Mouse (Mus musculus): ENCODE measurements around the gene Myb. TPM values are rescaled to one million over a fixed set of nuclear protein-coding genes. Genes with fewer than 3 reads are reported as not detected.

Myb gene
- 125 and 133 TPM in 2 replicates for total RNA-seq (2012; rRNA removed)
- 100 to 1,000 TPM; 155 to 245 TPM for polyA plus RNA-seq (2012; ENCODE audit: insufficient read depth in 1 of 2, insufficient read length in 2 of 2, low read depth in 1 of 2, low replicate concordance in 2 of 2, missing spikeins in 1 of 2)

- peaks cover 10 to 27% of the 10 kb centered on the region in 2 experiments for H3K36me3 ChIP-seq (ENCODE audit: control insufficient read depth in 1 of 2, insufficient read depth in 2 of 2, low read length in 2 of 2)
- H3K27ac ChIP-seq (ENCODE audit: control insufficient read depth, low read depth, low read length): peak within 1 kb of the TSS; percentile 98
Observed at GRCm38 (mm10) chr10:21160537-21161358, at the start of gene Myb. Gene Myb, minus strand, starts transcription at chr10:21160984.

DNA sequence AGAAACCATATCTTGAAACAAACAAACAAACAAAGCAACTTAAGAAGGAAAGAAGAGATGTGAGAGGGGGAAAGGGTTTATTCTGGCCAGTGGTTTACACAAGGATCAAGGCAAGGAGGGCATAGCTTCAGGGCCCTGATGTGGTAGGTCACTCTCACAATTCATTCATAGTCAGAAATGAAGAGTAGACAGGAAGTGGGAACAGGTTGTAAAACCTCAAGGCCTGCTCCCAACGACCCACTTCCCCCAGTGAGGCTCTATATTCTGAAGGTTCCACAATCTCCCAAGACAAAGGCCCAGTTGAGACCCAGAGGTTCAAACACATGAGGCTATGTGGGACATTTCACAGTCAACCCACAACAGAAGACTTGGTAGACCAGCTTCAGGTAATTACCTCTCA, 46.6 kb upstream of the Myb start:
- no peak overlapping the region for H3K4me3 ChIP-seq (ENCODE audit: control insufficient read depth in 1 of 2, insufficient read depth in 1 of 2, low read depth in 2 of 2, low read length in 2 of 2)
- H3K79me2 ChIP-seq (ENCODE audit: control insufficient read depth, insufficient read depth, low read length, poor library complexity): no peaks in the 10 kb centered on the region
- H3K27ac ChIP-seq (ENCODE audit: control insufficient read depth, low read depth, low read length): no peak overlapping the region
- peaks cover 0 to 13% of the 10 kb centered on the region in 2 experiments; a peak in 2 of 4 replicates for H3K36me3 ChIP-seq (ENCODE audit: control insufficient read depth in 1 of 2, insufficient read depth in 2 of 2, low read length in 2 of 2)
- peaks cover 13 to 21% of the 10 kb centered on the region in 2 experiments for H3K4me1 ChIP-seq (ENCODE audit: control insufficient read depth in 1 of 2, insufficient read depth in 2 of 2, low read length in 2 of 2)
- no peak overlapping the region for H3K9ac ChIP-seq (ENCODE audit: control insufficient read depth, low read depth, low read length, poor library complexity, severe bottlenecking)
- TF ChIP-seq CTCF (IDR thresholded peaks at IDR 0.05 in 2 of 3, conservative IDR thresholded peaks at IDR 0.05 in 1 of 3; ENCODE audit: control insufficient read depth in 1 of 3, insufficient read depth in 1 of 3, low read depth in 2 of 3, low read length in 3 of 3, poor library complexity in 1 of 3, severe bottlenecking in 1 of 3) (no peak), CHD1 (IDR thresholded peaks at IDR 0.05; ENCODE audit: low read depth, low read length) (no peak), E2F4 (IDR thresholded peaks at IDR 0.05; ENCODE audit: borderline replicate concordance, low read depth, low read length) (no peak), RCOR1 (IDR thresholded peaks at IDR 0.05; ENCODE audit: low read depth, low read length) (no peak), MYC (IDR thresholded peaks at IDR 0.05; ENCODE audit: low read depth, low read length) (no peak), ZMIZ1 (IDR thresholded peaks at IDR 0.05; ENCODE audit: low read depth, low read length) (no peak), NRF1 (IDR thresholded peaks at IDR 0.05; ENCODE audit: insufficient read depth, low read depth, low read length, poor library complexity, severe bottlenecking) (no peak), MAX (IDR thresholded peaks at IDR 0.05; ENCODE audit: low read length) (no peak), POLR2AphosphoS2 (IDR thresholded peaks at IDR 0.05; ENCODE audit: low read length) (no peak), TBP (IDR thresholded peaks at IDR 0.05; ENCODE audit: low read depth, low read length) (no peak), UBTF (IDR thresholded peaks at IDR 0.05; ENCODE audit: borderline replicate concordance, insufficient read depth, low read depth, low read length) (no peak), POLR2A (IDR thresholded peaks at IDR 0.05; ENCODE audit: control insufficient read depth in 1 of 2, insufficient read depth in 1 of 2, low read depth in 1 of 2, low read length in 2 of 2, poor library complexity in 1 of 2) (no peak)
- DNase-seq (ENCODE audit: low read depth, low spot score): no peak
- no peaks in the 10 kb centered on the region for H3K9me3 ChIP-seq (replicated peaks; ENCODE audit: insufficient read depth, low read length)
- no peaks in the 10 kb centered on the region for H3K27me3 ChIP-seq (ENCODE audit: control insufficient read depth in 1 of 2, insufficient read depth in 2 of 2, low read length in 2 of 2)

More at GRCm38 (mm10) chr10:21160537-21161358, at the start of gene Myb:
- TF ChIP-seq E2F4 (IDR thresholded peaks at IDR 0.05; ENCODE audit: borderline replicate concordance, low read depth, low read length): peak; percentile 82; the same call in 1 of the 2 replicates
- TF ChIP-seq HCFC1 (IDR thresholded peaks at IDR 0.05; ENCODE audit: low read depth, low read length): peak; percentile 53; the same call in 1 of the 2 replicates
- peak; percentile 63 to 71 for TF ChIP-seq POLR2A (IDR thresholded peaks at IDR 0.05; ENCODE audit: control insufficient read depth in 1 of 2, insufficient read depth in 1 of 2, low read depth in 1 of 2, low read length in 2 of 2, poor library complexity in 1 of 2)
- TF ChIP-seq TBP (IDR thresholded peaks at IDR 0.05; ENCODE audit: low read depth, low read length): peak; percentile 89
- peak; percentile 54; the same call in 1 of the 2 replicates for TF ChIP-seq POLR2AphosphoS2 (IDR thresholded peaks at IDR 0.05; ENCODE audit: low read length)
- peak; percentile 65 for TF ChIP-seq MAX (IDR thresholded peaks at IDR 0.05; ENCODE audit: low read length)
- TF ChIP-seq RCOR1 (IDR thresholded peaks at IDR 0.05; ENCODE audit: low read depth, low read length): peak; percentile 35; the same call in 1 of the 2 replicates
- TF ChIP-seq TCF12 (IDR thresholded peaks at IDR 0.05; ENCODE audit: low read depth, low read length): peak; percentile 58
- TF ChIP-seq BHLHE40 (IDR thresholded peaks at IDR 0.05; ENCODE audit: borderline replicate concordance, low read depth, low read length): no peak
- TF ChIP-seq SMC3 (IDR thresholded peaks at IDR 0.05; ENCODE audit: low read depth, low read length): no peak
- peak; percentile 87; the same call in 1 of the 2 replicates for TF ChIP-seq MAZ (IDR thresholded peaks at IDR 0.05; ENCODE audit: low read depth, low read length)
- peak; percentile 84 for TF ChIP-seq MXI1 (IDR thresholded peaks at IDR 0.05; ENCODE audit: low read depth, low read length)
- peak; percentile 73 for TF ChIP-seq NELFE (IDR thresholded peaks at IDR 0.05; ENCODE audit: low read depth, low read length)
- no peak for TF ChIP-seq MEF2A (IDR thresholded peaks at IDR 0.05; ENCODE audit: extremely low read depth, insufficient replicate concordance, low read depth, low read length, poor library complexity, severe bottlenecking)
- peak; percentile 60 for TF ChIP-seq MYC (IDR thresholded peaks at IDR 0.05; ENCODE audit: low read depth, low read length)
- TF ChIP-seq NRF1 (IDR thresholded peaks at IDR 0.05; ENCODE audit: insufficient read depth, low read depth, low read length, poor library complexity, severe bottlenecking): peak; percentile 84
- peak; percentile 98 for TF ChIP-seq UBTF (IDR thresholded peaks at IDR 0.05; ENCODE audit: borderline replicate concordance, insufficient read depth, low read depth, low read length)
- no peak for TF ChIP-seq RAD21 (IDR thresholded peaks at IDR 0.05; ENCODE audit: low read depth, low read length)
- peak; percentile 77 for TF ChIP-seq SIN3A (IDR thresholded peaks at IDR 0.05; ENCODE audit: low read length)
- TF ChIP-seq KAT2A (conservative IDR thresholded peaks at IDR 0.05; ENCODE audit: low read depth, low read length): no peak
- peak; percentile 80 for TF ChIP-seq ZMIZ1 (IDR thresholded peaks at IDR 0.05; ENCODE audit: low read depth, low read length)
- TF ChIP-seq ETS1 (IDR thresholded peaks at IDR 0.05; ENCODE audit: low read depth, low read length): peak; percentile 46
- TF ChIP-seq CHD1 (IDR thresholded peaks at IDR 0.05; ENCODE audit: low read depth, low read length): peak; percentile 20
- no peak for TF ChIP-seq USF2 (IDR thresholded peaks at IDR 0.05; ENCODE audit: borderline replicate concordance in 1 of 2, insufficient read depth in 1 of 2, low read depth in 1 of 2, low read length in 2 of 2)
- H3K9ac ChIP-seq (ENCODE audit: control insufficient read depth, low read depth, low read length, poor library complexity, severe bottlenecking): peak within 1 kb of the TSS; percentile 99
- H3K4me3 ChIP-seq (ENCODE audit: control insufficient read depth in 1 of 2, insufficient read depth in 1 of 2, low read depth in 2 of 2, low read length in 2 of 2): peak within 1 kb of the TSS; percentile 71 to 89
- peak; percentile 92 for DNase-seq (ENCODE audit: low read depth, low spot score)
- no peaks in the 10 kb centered on the region for H3K27me3 ChIP-seq (ENCODE audit: control insufficient read depth in 1 of 2, insufficient read depth in 2 of 2, low read length in 2 of 2)
- H3K79me2 ChIP-seq (ENCODE audit: control insufficient read depth, insufficient read depth, low read length, poor library complexity): peaks cover 52% of the 10 kb centered on the region
- peaks cover 9 to 14% of the 10 kb centered on the region in 2 experiments; a peak in 3 of 4 replicates for H3K4me1 ChIP-seq (ENCODE audit: control insufficient read depth in 1 of 2, insufficient read depth in 2 of 2, low read length in 2 of 2)
- H3K9me3 ChIP-seq (replicated peaks; ENCODE audit: insufficient read depth, low read length): no peaks in the 10 kb centered on the region

Measured in MEL (cell line).